Mouse (Mus musculus) stomach, embryonic 15.5 days (tissue): ENCODE data around the gene Snn. TPM values are rescaled to one million over a fixed set of nuclear protein-coding genes. Genes with fewer than 3 reads are reported as not detected.

ENCODE experiments used
- ATAC-seq: fragments of 200-750 bp; cut with Nextera tagmentation; 2 replicates; pipeline ENCODE4 v1.8.0; 2017; ENCODE audit warnings: low read depth, moderate number of reproducible peaks, moderate TSS enrichment; ENCODE audit not compliant: insufficient read depth, low FRiP score
- H3K27ac ChIP-seq: fragments of 300-500 bp; sonication (generic); 2 replicates; pipeline ENCODE4 v1.5.1; 2015; ENCODE audit warnings: mild to moderate bottlenecking, inconsistent platforms
- H3K27me3 ChIP-seq: fragments of 300-500 bp; sonication (generic); replicated peaks from 2 replicates; pipeline ENCODE4 v1.6.1; 2015; ENCODE audit warnings: inconsistent platforms
- H3K36me3 ChIP-seq: fragments of 300-500 bp; sonication (generic); 2 replicates; pipeline ENCODE4 v1.6.1; 2015; ENCODE audit warnings: inconsistent platforms
- H3K4me1 ChIP-seq: fragments of 300-500 bp; sonication (generic); 2 replicates; pipeline ENCODE4 v1.6.1; 2015; ENCODE audit warnings: inconsistent platforms
- H3K4me2 ChIP-seq: fragments of 300-500 bp; sonication (generic); 2 replicates; pipeline ENCODE4 v1.6.1; 2015; ENCODE audit warnings: mild to moderate bottlenecking, inconsistent platforms
- H3K4me3 ChIP-seq: fragments of 300-500 bp; sonication (generic); replicated peaks from 2 replicates; pipeline ENCODE4 v1.5.1; 2015; ENCODE audit warnings: inconsistent platforms
- H3K9ac ChIP-seq: fragments of 300-500 bp; sonication (generic); 2 replicates; pipeline ENCODE4 v1.6.1; 2015; ENCODE audit warnings: inconsistent platforms
- H3K9me3 ChIP-seq: fragments of 300-500 bp; sonication (generic); 2 replicates; pipeline ENCODE4 v1.6.1; 2016; ENCODE audit warnings: inconsistent platforms
- WGBS: fragments of 180-500 bp; shearing (Covaris S2); methylation state at CpG from one replicate; pipeline ENCODE4 v1.1.7; 2015; 5-methylcytosine and 5-hydroxymethylcytosine counted together
- polyA plus RNA-seq: library from polyadenylated mRNA; unstranded; fragments of >200 nt; fragmentation: Nextera tagmentation; extraction: Ambion mirVana; gene quantifications from 2 replicates; pipeline ENCODE4 v1.2.1, GENCODE M21; 2015

Gene Snn
- polyA plus RNA-seq, 1 experiment from 2014 or later, result 28.8 TPM

DNA sequence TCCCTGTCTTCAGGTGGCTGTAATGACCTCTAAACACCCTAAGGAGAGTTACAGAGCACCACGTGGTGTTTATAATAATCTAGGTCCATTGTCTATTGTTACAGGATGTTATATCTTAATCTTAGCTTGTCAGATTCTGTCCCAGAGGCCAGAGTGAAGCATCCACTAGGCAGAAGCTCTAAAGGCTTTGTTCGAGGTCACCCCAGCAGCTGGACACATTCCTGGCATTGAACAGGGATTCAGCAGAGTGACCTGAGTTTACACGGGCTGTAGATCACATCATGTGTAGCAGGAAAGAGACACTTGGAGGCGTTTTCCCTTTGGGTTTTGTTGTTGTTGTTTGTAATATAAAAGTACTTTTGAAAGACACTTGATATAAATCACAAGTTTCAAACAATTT, 31.3 kb downstream of the Snn start:
- Histone ChIP-seq H3K4me3 (no peak overlapping the region), H3K27ac (no peak overlapping the region), H3K9ac (no peak overlapping the region), H3K36me3 (peaks cover 22% of the 10 kb centered on the region), H3K4me1 (no peaks in the 10 kb centered on the region), H3K4me2 (no peak overlapping the region), H3K9me3 (no peaks in the 10 kb centered on the region), H3K27me3 (no peaks in the 10 kb centered on the region)
- ATAC-seq, result no peak
- 64% methylated on average over 4 of the region's 4 CpGs for WGBS

DNA sequence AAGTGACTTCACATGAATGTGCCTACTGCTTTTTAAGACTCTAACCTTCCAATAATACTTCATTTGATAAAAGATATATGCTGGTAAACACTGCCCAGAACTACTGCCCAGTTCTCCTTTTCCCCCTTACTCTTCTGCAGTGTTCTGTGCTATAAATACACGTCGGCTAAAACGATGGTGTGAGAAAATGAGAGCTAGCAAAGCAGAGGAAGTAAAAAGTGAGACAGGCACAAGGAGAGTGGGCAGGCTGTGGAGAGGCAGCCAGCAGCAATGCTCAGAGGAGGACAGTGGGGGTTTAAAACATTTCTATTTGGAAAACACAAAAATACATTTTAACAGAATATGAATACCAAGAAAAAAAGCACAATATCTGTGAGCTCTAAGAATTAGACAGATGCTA, 31.8 kb downstream of the Snn start:
- Histone ChIP-seq H3K36me3 (peaks cover 18% of the 10 kb centered on the region), H3K27me3 (no peaks in the 10 kb centered on the region), H3K9ac (no peak overlapping the region), H3K27ac (no peak overlapping the region), H3K9me3 (no peaks in the 10 kb centered on the region), H3K4me1 (no peaks in the 10 kb centered on the region), H3K4me3 (no peak overlapping the region), H3K4me2 (no peak overlapping the region)
- ATAC-seq, result no peak
- WGBS, result 67% methylated on average over 3 of the region's 3 CpGs

DNA sequence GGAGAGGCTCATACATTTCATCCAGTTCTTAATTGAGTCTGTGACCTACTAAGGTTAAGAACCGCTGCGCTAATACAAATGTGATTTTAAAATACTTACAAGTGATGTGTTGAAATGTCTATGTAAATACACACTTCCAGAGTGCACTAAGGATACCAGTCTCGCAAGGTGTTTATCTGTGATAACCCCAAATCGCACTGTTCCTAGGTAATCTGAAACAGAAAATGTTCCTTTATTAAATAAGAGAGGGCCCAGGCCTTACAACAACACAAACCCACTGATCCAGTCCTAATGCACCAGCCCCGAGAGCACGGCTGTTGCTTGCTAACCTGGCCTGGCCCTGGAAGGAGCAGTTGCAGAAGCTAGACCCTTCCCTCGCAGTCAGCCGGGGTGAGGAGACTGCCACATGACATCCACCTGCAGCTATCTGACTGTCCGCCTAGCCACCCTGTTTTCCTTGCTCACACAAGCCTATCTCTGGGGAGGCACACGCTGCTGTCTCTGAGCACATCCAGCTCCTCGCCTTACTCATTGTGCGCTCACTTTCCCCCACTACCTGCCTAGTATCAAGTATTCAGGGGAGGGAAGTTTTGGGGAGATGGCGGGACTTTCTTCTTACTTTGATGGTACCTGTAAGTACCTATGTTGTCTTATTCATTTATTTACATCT, 33.1 kb downstream of the Snn start:
- peaks cover 19% of the 10 kb centered on the region for H3K36me3 ChIP-seq
- no peak overlapping the region for H3K4me2 ChIP-seq
- H3K9ac ChIP-seq, result no peak overlapping the region
- H3K27ac ChIP-seq, result no peak overlapping the region
- H3K9me3 ChIP-seq, result no peaks in the 10 kb centered on the region
- no peaks in the 10 kb centered on the region for H3K27me3 ChIP-seq
- no peak for ATAC-seq
- WGBS, result 80% methylated on average over 13 of the region's 13 CpGs
- H3K4me1 ChIP-seq, result no peaks in the 10 kb centered on the region
- no peak overlapping the region for H3K4me3 ChIP-seq

DNA sequence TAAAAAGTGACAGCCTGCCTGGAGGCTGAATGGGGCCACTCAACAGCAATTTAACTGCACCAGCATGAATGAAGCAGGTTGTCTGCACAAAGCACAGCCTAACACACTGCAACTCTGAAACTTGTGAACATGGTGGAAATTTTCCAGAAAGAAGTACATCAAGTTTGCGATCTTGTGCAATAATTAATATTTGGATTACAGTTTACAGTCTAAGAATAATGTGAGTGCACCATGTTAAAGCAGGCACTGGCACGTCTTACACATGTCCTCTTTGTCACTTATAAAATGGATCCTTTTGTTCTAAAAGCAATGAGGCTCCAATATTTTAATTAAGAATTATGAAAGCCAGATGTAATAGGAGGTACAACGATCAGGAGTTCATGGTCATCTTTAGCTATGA, 36.6 kb downstream of the Snn start:
- no peak overlapping the region for H3K4me3 ChIP-seq
- H3K36me3 ChIP-seq, result peaks cover 6% of the 10 kb centered on the region; the same call in 1 of the 2 replicates
- no peaks in the 10 kb centered on the region for H3K9me3 ChIP-seq
- H3K9ac ChIP-seq, result no peak overlapping the region
- no peak overlapping the region for H3K4me2 ChIP-seq
- no peaks in the 10 kb centered on the region for H3K4me1 ChIP-seq
- no peaks in the 10 kb centered on the region for H3K27me3 ChIP-seq
- ATAC-seq, result no peak
- WGBS, result 87% methylated on average over 3 of the region's 3 CpGs
- no peak overlapping the region for H3K27ac ChIP-seq

DNA sequence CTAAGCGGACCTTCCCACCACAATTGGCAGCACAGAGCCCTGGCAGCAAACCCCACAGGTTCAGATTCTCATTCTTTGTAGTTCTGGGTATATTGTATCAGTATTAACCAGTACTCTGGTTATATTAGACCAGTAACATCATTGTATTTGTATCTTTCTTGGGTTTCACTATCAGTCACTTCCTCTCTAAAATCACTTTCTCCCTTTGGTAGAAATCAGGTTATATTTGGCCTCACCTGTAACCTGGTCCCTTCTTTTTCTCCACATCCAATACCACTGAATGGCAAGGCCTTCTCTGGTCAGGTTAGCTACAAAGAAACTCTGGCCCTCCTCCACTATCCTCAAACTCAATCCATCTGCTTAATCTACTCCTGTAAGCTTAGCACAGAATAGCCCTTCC, 44.2 kb downstream of the Snn start:
- H3K9me3 ChIP-seq, result no peaks in the 10 kb centered on the region
- H3K36me3 ChIP-seq, result peaks cover 7% of the 10 kb centered on the region; the same call in 1 of the 2 replicates
- H3K4me1 ChIP-seq, result no peaks in the 10 kb centered on the region
- no peak overlapping the region for H3K4me2 ChIP-seq
- H3K27me3 ChIP-seq, result no peaks in the 10 kb centered on the region
- no peak overlapping the region for H3K27ac ChIP-seq
- ATAC-seq, result no peak
- WGBS, result 85% methylated on average over 1 of the region's 1 CpGs
- H3K9ac ChIP-seq, result no peak overlapping the region
- no peak overlapping the region for H3K4me3 ChIP-seq

DNA sequence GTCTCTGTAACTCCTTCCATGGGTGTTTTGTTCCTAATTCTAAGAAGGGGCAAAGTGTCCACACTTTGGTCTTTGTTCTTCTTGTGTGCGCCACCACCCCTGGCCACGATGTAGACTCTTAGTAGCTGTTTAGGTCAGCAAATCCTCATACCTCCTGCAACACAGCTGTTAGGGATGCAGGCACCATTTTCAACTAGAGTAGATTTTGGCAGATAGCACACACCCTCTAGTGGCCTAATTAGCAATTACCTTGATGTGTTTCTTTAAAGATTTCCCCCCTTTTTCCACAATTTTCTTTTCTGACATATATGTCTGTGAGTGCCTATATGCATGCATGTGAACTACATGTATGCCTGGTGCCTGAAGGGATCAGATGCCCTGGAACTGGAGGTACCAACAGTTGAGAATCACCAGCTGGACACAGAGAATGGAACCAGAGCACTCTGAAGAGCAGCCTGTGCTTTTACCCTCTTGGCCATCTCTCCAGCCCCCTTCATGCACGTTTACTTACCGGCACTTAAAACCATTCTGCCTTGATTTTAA, 48.5 kb downstream of the Snn start:
- Histone ChIP-seq H3K36me3 (0 out of 2 replicates have a peak, but pooled peaks cover 2% of the 10 kb centered on the region), H3K4me3 (no peak overlapping the region), H3K9me3 (no peaks in the 10 kb centered on the region), H3K27me3 (no peaks in the 10 kb centered on the region), H3K4me1 (no peaks in the 10 kb centered on the region), H3K27ac (no peak overlapping the region), H3K9ac (no peak overlapping the region), H3K4me2 (no peak overlapping the region)
- WGBS, result 54% methylated on average over 4 of the region's 4 CpGs
- ATAC-seq, result no peak

DNA sequence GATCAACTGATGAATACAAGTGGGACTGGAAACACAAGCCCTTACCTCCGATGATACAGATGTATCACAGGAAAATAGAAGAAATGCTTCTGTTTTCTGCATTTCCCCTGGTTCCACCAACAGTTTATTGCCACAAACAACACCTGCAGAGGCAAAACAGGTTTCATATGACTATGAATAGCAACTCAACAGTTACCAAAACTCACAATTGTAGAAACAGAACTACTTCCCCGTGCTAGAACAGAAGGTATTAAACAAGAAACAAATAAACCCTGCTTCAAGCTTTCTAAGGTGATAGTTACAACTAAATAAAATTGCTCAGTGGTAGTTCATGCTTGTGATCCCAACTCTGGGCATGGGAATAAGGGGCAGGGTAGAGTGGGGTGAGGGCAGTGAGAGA, 61.9 kb downstream of the Snn start:
- Histone ChIP-seq H3K9ac (no peak overlapping the region), H3K27me3 (no peaks in the 10 kb centered on the region), H3K4me2 (no peak overlapping the region), H3K27ac (no peak overlapping the region), H3K4me1 (no peaks in the 10 kb centered on the region), H3K9me3 (no peaks in the 10 kb centered on the region), H3K36me3 (peaks cover 28% of the 10 kb centered on the region), H3K4me3 (no peak overlapping the region)
- 88% methylated on average over 2 of the region's 2 CpGs for WGBS
- no peak for ATAC-seq

DNA sequence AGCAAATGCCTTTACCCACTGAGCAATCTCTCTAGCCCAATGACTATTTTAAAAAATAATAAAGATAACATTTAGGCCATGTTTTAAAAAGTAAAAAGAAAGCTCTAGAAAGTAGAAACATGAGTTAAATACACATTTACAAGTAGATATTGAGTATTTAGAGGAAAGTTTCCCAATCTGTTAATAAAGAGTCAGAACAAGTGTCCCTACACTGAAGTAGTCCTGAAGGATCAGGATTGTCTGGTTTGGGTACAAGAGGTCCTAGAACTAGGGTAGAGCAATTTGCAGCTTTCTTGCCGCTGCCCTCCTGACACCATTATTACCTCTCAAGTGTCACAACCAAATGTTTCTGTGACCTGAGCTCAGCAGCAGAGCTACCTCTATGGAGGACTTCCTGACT, 63.4 kb downstream of the Snn start:
- no peaks in the 10 kb centered on the region for H3K4me1 ChIP-seq

More for the DNA sequence above, 63.4 kb downstream of the Snn start:
- no peak for ATAC-seq
- WGBS, result 96% methylated on average over 1 of the region's 1 CpGs
- Histone ChIP-seq H3K27ac (no peak overlapping the region), H3K36me3 (peaks cover 26% of the 10 kb centered on the region), H3K27me3 (no peaks in the 10 kb centered on the region), H3K4me3 (no peak overlapping the region), H3K9ac (no peak overlapping the region), H3K9me3 (no peaks in the 10 kb centered on the region), H3K4me2 (no peak overlapping the region)

Other genes with a start within 250 kb of the Snn start
- not detected in 2 replicates for gene Gm11172, start 248.0 kb upstream of the Snn start, polyA plus RNA-seq
- 3.4 and 3.7 TPM in 2 replicates for gene Rmi2, start 225.9 kb upstream of the Snn start, polyA plus RNA-seq
- 96.0 and 100 TPM in 2 replicates for gene Litaf, start 5.2 kb downstream of the Snn start, polyA plus RNA-seq
- gene Txndc11, start 73.7 kb downstream of the Snn start, polyA plus RNA-seq, result 39.3 and 41.6 TPM in 2 replicates
- 92.0 and 94.2 TPM in 2 replicates for gene Zc3h7a, start 115.4 kb downstream of the Snn start, polyA plus RNA-seq
- gene Rsl1d1, start 142.4 kb downstream of the Snn start, polyA plus RNA-seq, result 166 and 173 TPM in 2 replicates
- gene Gspt1, start 193.4 kb downstream of the Snn start, polyA plus RNA-seq, result 72.1 and 77.8 TPM in 2 replicates